Mouse (Mus musculus) adrenal gland (tissue): ENCODE data around the gene A030014E15Rik.
"Not testable (repeated sequence)": the region's sequence is repeated elsewhere in the genome, so short reads cannot be mapped to it uniquely, and the experiment has no call there.

Source experiments
- intact Hi-C: fragments of 180-260 bp; cut with DNase I; formaldehyde crosslinking; loops from one replicate; pipeline ENCODE4 v1.15.1; 2025
- long read RNA-seq, 2 experiments: library from polyadenylated mRNA; unstranded; transcript quantifications; one replicate each; pipeline ENCODE4 v2.0.0; 2020; ENCODE audit warnings: borderline replicate concordance in 1 of 2; ENCODE audit not compliant: insufficient replicate concordance in 1 of 2

The A030014E15Rik gene
- long read RNA-seq, experiment 1, result 0 reads
- long read RNA-seq, experiment 2, result 0 reads

- intact Hi-C loops, result no loop called here
Observed at GRCm38 (mm10) chr1:82924650-82925049, at the start of gene A030014E15Rik. Gene A030014E15Rik (plus strand): TSS chr1:82924917.

GRCm38 (mm10) chr1:82879172-82879571 lies 45.5 kb upstream of the A030014E15Rik start:
- intact Hi-C loops, result no loop called here

- intact Hi-C loops, result no loop called here
Observed at GRCm38 (mm10) chr1:82880196-82880595, 44.5 kb upstream of the A030014E15Rik start.

- intact Hi-C loops, result no loop called here
Observed at GRCm38 (mm10) chr1:82893269-82893668, 31.4 kb upstream of the A030014E15Rik start.

DNA sequence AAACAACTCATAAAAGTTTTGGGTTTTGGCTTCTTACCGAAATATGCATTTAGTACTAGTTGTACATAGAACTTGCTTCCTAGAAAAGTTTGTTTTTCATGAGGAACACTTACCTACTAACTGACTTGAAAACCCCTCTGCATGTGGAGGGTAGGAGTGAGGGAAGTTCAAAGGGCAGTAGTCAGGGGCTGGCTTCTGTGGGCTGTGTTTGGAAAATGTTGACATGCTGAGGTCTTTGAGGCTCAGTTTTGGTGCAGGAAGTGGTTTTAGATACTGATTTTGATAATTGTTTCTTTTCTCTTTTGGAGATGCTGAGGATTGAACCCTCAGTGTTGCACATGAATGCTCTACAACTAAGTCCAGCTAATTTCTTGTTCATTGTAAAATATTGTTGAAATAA lies 24.1 kb upstream of the A030014E15Rik start:
- intact Hi-C loops, result loop anchor here (10.0 kb wide), 1 partner anchor 116 kb away; no protein-coding TSS in a partner anchor

DNA sequence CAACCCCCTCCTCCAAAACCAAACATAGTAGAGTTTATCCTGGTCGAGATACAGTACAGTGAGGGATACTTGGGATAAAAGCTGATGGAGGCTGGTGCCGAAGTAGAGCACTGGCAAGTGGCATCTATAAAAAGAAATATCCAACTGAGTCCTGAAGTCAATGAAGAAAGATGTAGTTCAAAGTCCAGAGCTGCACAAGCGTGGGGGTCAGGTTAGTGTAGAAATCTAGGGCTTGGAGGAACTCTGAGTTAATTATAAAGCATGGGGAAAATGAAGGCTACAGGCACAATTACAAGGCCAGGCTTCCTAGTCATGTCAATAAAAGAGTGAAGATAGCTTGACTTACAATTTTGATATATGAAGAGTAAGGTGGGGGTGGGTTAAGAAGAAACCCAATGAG lies 23.5 kb upstream of the A030014E15Rik start:
- intact Hi-C loops, result loop anchor here (10.0 kb wide), 1 partner anchor 116 kb away; no protein-coding TSS in a partner anchor

- intact Hi-C loops, result loop anchor here (5.0 to 10.0 kb wide), 2 partner anchors 81 to 121 kb away; no protein-coding TSS in a partner anchor
Observed at GRCm38 (mm10) chr1:82905886-82906285, 18.8 kb upstream of the A030014E15Rik start.

DNA sequence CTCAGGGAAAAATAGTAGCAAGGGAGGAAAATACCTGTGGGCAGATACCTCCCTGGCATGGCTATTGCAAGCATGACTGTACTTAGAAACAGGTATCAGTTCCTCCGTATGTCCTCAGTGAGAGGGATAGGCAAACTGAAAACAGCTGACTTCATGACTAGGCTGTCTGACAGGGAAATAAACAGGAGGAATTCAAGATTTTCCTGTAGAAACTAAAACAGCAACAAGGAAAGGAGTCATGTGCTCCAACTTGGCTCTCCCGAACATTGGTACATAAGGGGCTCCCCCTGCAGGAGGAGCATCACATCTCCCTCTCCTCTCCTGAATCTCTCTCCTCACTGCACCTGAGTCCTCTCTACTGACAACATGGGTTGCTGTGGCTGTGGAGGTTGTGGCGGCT lies 11.7 kb upstream of the A030014E15Rik start, which contains the start of gene A030005L19Rik:
Gene A030005L19Rik, plus strand, starts transcription at position 301 of the 400 bp plus-strand sequence.
- intact Hi-C loops, result no loop called here

- intact Hi-C loops, result not testable (repeated sequence)
Observed at GRCm38 (mm10) chr1:82913434-82913833, 11.3 kb upstream of the A030014E15Rik start.

- intact Hi-C loops, result not testable (repeated sequence)
Observed at GRCm38 (mm10) chr1:82930558-82930957, 5.8 kb downstream of the A030014E15Rik start.

DNA sequence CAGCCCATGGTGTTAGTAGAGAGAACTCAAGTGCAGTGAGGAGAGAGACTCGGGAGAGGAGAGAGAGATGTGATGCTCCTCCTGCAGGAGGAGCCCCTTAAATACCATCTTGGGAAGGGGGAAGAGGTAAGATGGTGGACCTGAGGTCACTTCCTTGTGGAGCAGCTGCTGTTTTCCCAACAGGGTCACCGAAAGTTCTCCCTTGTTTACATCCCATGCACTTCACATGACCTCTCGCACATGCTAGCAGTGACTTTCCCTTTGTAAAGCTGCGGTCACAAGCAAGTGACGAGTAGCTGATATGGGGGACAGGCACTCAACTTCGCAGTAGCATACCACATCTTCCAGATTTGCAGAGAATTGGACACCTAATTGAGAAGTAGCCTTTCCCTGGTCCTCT lies 6.6 kb downstream of the A030014E15Rik start, which contains the start of gene Gm6217:
Gene Gm6217, minus strand, starts transcription at position 74 of the 400 bp plus-strand sequence.
- intact Hi-C loops, result not testable (repeated sequence)

DNA sequence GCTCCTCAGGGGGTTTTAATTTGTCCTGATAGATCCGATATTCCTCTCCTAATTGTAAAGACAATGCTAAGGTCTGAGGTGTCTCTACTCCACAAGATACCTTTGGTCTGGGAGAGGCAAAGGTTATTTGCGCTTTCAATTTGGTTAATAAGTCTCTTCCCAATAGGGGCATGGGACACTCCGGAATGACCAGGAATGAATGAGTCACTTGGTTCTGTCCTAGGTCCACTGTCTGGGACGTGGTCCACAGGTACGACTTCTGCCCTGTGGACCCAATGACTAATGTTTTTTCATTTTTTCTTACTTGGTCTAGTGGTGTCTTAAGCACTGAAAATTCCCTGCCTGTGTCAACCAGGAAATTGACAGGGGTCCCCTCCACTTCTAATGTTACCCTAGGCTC lies 13.9 kb downstream of the A030014E15Rik start:
- intact Hi-C loops, result no loop called here

GRCm38 (mm10) chr1:82942505-82942904 lies 17.8 kb downstream of the A030014E15Rik start:
- intact Hi-C loops, result not testable (repeated sequence)

DNA sequence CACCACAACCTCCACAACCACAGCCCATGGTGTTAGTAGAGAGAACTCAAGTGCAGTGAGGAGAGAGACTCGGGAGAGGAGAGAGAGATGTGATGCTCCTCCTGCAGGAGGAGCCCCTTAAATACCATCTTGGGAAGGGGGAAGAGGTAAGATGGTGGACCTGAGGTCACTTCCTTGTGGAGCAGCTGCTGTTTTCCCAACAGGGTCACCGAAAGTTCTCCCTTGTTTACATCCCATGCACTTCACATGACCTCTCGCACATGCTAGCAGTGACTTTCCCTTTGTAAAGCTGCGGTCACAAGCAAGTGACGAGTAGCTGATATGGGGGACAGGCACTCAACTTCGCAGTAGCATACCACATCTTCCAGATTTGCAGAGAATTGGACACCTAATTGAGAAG lies 18.6 kb downstream of the A030014E15Rik start, which contains the start of gene A030003K21Rik:
Gene A030003K21Rik, minus strand, starts transcription at position 94 of the 400 bp plus-strand sequence.
- intact Hi-C loops, result not testable (repeated sequence)

DNA sequence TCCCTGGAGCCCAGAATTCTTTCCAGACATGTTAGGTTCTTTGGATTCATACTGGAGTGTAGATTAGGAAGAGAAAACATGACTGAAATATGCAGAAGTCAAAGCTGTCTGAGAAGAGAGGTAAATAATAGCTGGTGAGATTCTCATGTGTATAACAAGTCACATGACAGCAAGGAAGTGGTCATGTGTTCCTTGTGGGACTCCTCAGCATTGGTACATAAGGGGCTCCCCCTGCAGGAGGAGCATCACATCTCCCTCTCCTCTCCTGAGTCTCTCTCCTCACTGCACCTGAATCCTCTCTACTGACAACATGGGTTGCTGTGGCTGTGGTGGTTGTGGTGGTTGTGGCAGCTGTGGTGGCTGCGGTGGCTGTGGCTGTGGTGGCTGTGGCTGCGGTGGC lies 21.3 kb downstream of the A030014E15Rik start:
- intact Hi-C loops, result not testable (repeated sequence)

DNA sequence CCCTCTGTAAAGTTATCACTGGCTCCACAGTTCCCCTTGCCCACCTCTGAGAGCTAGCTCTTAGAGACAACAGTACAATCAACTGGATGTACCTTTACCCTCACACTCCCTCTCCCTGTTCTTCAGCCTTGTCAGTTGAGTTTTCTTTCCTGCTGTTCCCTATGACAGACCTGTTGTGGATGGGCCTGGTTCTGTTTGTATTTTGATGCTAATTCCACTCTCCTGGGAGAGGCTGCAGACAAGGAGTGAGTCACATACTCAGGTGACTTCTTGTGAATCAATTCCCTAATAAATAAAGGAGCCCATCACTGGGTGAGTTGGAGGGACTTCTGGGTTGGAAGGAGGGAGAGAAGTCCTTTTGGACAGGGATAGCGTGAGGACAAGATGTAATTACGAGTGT lies 23.9 kb downstream of the A030014E15Rik start:
- intact Hi-C loops, result no loop called here

DNA sequence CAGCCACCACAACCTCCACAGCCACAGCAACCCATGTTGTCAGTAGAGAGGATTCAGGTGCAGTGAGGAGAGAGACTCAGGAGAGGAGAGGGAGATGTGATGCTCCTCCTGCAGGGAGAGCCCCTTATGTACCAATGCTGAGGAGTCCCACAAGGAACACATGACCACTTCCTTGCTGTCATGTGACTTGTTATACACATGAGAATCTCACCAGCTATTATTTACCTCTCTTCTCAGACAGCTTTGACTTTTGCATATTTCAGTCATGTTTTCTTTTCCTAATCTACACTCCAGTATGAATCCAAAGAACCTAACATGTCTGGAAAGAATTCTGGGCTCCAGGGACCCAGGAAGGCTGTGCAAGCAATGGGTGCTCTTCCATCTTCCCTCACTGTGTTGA lies 31.2 kb downstream of the A030014E15Rik start, which contains the start of gene Gm7544:
Gene Gm7544, minus strand, starts transcription at position 101 of the 400 bp plus-strand sequence.
- intact Hi-C loops, result not testable (repeated sequence)

GRCm38 (mm10) chr1:82959870-82960385 lies 35.2 kb downstream of the A030014E15Rik start, which contains the start of gene Gm47955:
Gene Gm47955 (plus strand): TSS chr1:82960286.
- intact Hi-C loops, result no loop called here

DNA sequence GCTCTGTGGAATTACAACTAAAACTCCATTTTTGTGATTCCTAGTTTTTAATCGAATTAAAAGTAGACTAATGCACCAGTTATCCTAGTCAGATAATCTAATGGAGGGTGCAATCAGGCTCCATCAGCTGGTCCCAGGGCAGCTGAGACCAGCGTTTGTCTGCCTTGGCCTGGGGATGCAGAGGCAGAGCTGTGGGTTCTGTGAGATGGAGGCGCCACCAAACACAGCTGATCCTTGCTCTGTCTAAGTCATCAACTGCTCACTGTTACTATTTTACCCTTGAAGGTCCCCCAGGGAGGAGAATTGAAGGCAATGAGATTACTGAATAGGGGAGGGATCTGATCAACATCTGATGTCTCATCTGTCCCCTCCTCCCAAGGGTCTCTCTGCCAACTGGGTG lies 41.7 kb downstream of the A030014E15Rik start:
- intact Hi-C loops, result no loop called here

- intact Hi-C loops, result loop anchor here (5.0 to 10.0 kb wide), 2 partner anchors 185 to 417 kb away; no protein-coding TSS in a partner anchor
Observed at GRCm38 (mm10) chr1:82972046-82972445, 47.3 kb downstream of the A030014E15Rik start.

DNA sequence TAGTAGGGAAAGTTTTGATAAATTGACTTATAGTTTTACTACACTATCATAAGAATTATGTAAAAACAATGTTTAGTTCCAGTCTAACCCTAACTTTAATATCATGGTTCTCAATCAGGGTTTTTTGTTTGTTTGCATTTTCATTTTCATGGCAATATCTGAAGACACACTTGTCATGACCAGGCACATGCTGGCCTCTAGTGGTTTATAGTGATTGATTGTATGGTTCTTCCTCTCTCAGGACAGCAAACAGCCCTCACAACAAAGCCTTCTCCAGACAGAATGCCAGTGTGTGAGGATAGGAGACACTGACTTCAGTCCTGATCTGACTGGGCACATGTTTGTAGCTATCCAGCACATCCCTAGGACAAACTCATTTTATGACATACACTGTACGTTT lies 48.5 kb downstream of the A030014E15Rik start:
- intact Hi-C loops, result loop anchor here (5.0 to 10.0 kb wide), 2 partner anchors 186 to 418 kb away; no protein-coding TSS in a partner anchor

DNA sequence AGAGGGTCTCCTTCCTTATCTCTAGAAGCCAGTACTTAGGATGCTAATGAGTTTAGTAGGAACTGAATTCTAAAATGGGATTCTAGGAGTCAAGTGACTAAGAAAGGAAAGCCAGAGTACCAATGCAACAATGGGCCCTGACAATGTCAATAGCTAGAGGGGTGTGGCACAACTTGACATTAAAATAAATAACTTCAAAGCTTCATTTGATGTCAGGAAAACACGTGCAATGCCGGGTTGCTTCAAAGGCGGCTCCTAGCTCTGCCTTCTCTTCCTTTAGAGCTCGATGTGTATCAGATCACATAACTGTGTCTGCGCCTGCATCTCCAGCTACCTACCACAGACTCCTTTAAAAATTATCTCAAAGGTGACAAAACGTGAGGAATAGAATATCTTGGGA lies 49.2 kb downstream of the A030014E15Rik start:
- intact Hi-C loops, result loop anchor here (5.0 to 10.0 kb wide), 2 partner anchors 187 to 419 kb away; no protein-coding TSS in a partner anchor
